Mouse (Mus musculus) CD4-positive, CD25-positive, alpha-beta regulatory T cell, adult 9 weeks (primary cell): ENCODE results near the gene Atp6v0b. TPM values are rescaled to one million over a fixed set of nuclear protein-coding genes. Genes with fewer than 3 reads are reported as not detected.

Source experiments
- polyA plus RNA-seq: library from polyadenylated mRNA; unstranded; fragments of 100-300 nt; shearing (Covaris generic); gene quantifications from one replicate; pipeline ENCODE4 v1.2.1, GENCODE M21; 2017

The Atp6v0b gene
- 123 TPM for polyA plus RNA-seq

GRCm38 (mm10) chr4:117887133-117887532, at the start of gene Atp6v0b:
TSS of gene Atp6v0b (minus strand) at chr4:117887333.

GRCm38 (mm10) chr4:117929391-117929881, 42.3 kb upstream of the Atp6v0b start, which contains the start of gene Artn:
TSS of gene Artn (minus strand) at chr4:117929763.

GRCm38 (mm10) chr4:117914591-117915442, 27.7 kb upstream of the Atp6v0b start, which contains the start of gene Ipo13:
TSS of gene Ipo13 (minus strand) at chr4:117914999.

GRCm38 (mm10) chr4:117891738-117892161, 4.6 kb upstream of the Atp6v0b start, which contains the start of gene Dph2:
TSS of gene Dph2 (minus strand) at chr4:117892032.

GRCm38 (mm10) chr4:117882701-117883691, 4.1 kb downstream of the Atp6v0b start, which contains the start of gene B4galt2:
TSS of gene B4galt2 (minus strand) at chr4:117883487.

GRCm38 (mm10) chr4:117872471-117872886, 14.7 kb downstream of the Atp6v0b start, which contains the start of gene Ccdc24:
TSS of gene Ccdc24 (minus strand) at chr4:117872557.

GRCm38 (mm10) chr4:117834457-117834844, 52.7 kb downstream of the Atp6v0b start, which contains the start of gene Slc6a9:
TSS of gene Slc6a9 (plus strand) at chr4:117834506.

Other genes with a start within 250 kb of the Atp6v0b start
- 56.6 TPM for gene Dmap1, start 205.1 kb downstream of the Atp6v0b start, polyA plus RNA-seq
- gene Gm12845, start 162.9 kb downstream of the Atp6v0b start, polyA plus RNA-seq, result not detected
- gene Klf17, start 121.7 kb downstream of the Atp6v0b start, polyA plus RNA-seq, result not detected
- 0.50 TPM for gene Slc6a9, start 52.8 kb downstream of the Atp6v0b start, polyA plus RNA-seq
- not detected for gene Ccdc24, start 14.8 kb downstream of the Atp6v0b start, polyA plus RNA-seq
- not detected for gene B4galt2, start 3.8 kb downstream of the Atp6v0b start, polyA plus RNA-seq
- gene Dph2, start 4.7 kb upstream of the Atp6v0b start, polyA plus RNA-seq, result 47.2 TPM
- gene Ipo13, start 27.7 kb upstream of the Atp6v0b start, polyA plus RNA-seq, result 38.6 TPM
- not detected for gene Artn, start 42.4 kb upstream of the Atp6v0b start, polyA plus RNA-seq
- gene St3gal3, start 247.6 kb upstream of the Atp6v0b start, polyA plus RNA-seq, result 0.74 TPM